Mouse (Mus musculus) kidney, adult 2 months (tissue): ENCODE data around the gene Nek8.

ENCODE experiments used
- CTCF ChIP-seq: fragments of 200-500 bp; conservative IDR thresholded peaks from 2 replicates; pipeline ENCODE4 v1.5.1; 2011; ENCODE audit warnings: low read depth, mild to moderate bottlenecking, control low read depth, low read length, moderate library complexity, mixed read lengths; ENCODE audit not compliant: insufficient read depth, insufficient read length
- POLR2A ChIP-seq: fragments of 200-500 bp; IDR thresholded peaks from one replicate; pipeline ENCODE4 v1.6.1; 2011; ENCODE audit warnings: low read depth, low read length, control low read depth

DNA sequence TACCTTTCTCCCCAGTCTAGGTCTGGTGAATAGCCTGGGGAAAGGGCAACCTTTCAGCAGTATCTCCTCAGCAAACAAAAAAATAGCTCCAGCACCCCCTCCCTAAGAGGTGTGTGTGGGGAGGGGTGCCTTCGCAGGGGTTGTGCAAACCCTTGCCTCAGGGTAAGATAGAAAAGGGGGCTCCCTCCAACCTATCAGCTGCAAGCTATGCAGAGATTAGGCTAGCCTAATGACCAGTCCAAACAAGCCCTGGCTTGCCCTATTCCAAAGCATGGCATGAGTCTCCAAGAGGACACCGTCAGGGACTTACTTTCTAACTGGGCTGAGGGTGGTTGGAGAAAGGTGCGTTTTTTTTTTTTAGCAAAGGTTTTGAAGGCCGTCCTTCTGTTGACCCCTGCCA lies 10.3 kb downstream of the Nek8 start:
- TF ChIP-seq POLR2A (no peak), CTCF (no peak)
